Mouse (Mus musculus) large intestine, adult 2 months (tissue): ENCODE data around the gene Slc7a10. TPM values are rescaled to one million over a fixed set of nuclear protein-coding genes. Genes with fewer than 3 reads are reported as not detected.
A peak's percentile ranks its signal among the peaks of the same experiment; 100 is the strongest.

ENCODE experiments used
- DNase-seq: peaks from one replicate; pipeline ENCODE4 v3.0.0-alpha.2; 2012; ENCODE audit warnings: low read depth, low spot score
- WGBS: fragments of 180-500 bp; shearing (Covaris S2); methylation state at CpG from one replicate; pipeline ENCODE4 v1.1.7; 2018; 5-methylcytosine and 5-hydroxymethylcytosine counted together
- polyA plus RNA-seq: library from polyadenylated mRNA; depleted of rRNA; stranded (reverse); fragments of >200 nt; gene quantifications from 2 replicates; pipeline ENCODE4 v1.2.3, GENCODE M21; 2012

Gene Slc7a10
- polyA plus RNA-seq, 1 experiment: 3.6 TPM

DNA sequence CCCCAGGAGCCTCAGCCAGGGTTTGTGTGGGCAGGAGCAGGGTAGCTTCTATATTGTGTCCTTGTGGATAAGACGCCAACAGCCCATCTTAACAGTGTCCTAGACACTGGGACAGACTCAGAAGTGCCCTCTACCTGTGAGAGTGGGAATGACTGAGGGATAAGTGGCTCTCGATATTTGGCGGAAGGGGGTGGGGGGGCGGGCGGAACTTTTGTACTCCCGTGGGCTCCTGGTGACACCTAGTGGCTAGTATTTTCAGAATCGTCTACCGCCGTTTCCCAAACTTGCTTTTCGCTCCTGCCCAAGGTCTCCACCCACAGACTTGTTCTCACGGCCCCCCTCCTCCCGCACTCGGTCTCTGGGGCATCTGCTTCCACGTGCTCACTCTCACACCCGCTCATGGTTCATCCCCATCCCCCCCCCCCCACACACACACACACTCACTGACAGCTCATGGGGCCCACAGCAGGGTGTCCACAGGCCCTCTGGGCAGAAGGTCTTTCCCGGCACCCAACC lies 14.3 kb upstream of the Slc7a10 start:
- peak; percentile 69 for DNase-seq
- 3% methylated on average over 16 of the region's 16 CpGs for WGBS

DNA sequence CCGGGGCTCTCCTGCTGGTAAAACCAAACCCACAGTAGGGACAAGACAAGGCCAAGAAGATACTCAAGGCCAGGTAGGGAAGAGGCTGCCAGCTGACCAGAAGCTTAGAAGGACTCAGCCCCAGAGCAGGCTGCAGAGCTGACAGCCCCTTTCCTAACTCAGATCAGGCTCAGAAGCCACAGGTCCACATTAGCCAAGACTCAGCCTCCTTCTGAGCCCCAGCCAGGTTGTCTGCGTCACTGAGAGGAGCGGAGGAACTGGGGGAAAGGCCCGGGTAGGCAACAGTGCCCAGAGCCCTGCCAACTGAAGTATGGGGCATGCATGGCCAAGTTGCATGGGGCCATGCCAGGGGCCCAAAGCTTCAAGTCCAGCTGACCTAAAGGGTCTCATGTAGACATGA lies 13.7 kb upstream of the Slc7a10 start:
- WGBS: 68% methylated on average over 4 of the region's 4 CpGs
- no peak for DNase-seq

DNA sequence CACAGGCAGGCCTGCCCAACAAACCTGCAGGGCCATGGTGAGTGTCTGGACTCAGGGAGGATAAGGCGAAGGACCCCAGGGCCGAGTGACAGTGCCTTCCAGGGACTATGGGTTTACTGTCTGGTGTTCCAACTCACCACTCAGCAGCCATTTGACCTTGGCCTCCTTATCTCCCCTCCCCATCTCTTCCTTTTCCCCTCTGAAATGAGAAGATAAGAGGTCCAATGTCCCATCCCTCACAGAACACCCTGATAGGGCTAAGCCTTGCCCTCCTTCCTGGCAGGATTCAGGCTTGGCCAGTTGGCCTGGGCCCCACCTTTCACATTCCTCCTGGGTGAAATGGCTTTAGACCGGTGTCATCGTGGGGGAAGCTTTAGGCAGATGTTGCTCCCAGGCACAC lies 10.7 kb upstream of the Slc7a10 start:
- 66% methylated on average over 4 of the region's 4 CpGs for WGBS
- no peak for DNase-seq

GRCm38 (mm10) chr7:35176412-35177381 lies 9.5 kb upstream of the Slc7a10 start:
- peak; percentile 10 for DNase-seq
- 53% methylated on average over 18 of the region's 18 CpGs for WGBS

DNA sequence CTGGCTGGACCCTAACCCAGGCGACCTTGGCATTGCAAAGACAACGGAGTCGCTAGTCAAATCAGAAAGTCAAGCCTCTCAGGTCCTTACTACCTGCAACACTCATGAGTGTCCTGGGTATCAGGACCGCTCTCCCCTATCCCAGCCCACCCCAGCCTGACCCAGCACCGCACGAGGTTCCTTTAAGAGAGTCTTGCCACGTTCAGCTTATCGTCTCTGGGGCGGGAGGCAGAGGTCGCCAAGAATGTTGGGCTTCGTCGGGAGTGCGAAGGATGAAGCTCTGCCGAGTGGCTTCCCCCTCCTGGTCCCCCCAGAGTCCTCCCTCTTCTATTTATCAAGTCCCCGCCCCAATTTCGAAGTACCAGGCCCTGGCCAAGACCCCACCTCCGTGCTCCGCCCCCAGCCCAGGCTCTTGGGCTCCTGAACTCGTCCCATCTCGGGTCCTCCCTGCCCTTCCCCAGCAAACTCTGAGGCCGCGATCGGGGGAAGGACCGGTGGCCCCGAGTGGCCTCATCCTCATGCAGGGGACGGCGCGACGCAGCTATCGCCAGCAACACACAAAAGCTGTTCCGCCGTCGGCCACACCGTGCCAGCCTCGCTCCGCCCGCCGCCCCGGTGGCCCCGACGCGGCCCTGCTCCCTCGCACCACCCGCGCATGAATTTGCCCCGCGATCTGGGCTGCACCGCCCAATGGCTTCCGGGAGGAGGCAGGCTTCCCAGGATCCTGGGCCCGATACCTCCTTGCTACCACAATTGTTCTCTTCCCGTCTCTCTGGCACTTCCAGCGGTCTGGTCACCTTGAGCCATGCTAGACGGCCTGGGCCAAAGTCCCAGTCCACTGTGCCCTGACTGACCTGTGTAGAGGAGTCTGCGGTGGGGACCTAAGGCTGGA lies 1.1 kb upstream of the Slc7a10 start:
- WGBS: 8% methylated on average over 54 of the region's 54 CpGs
- no peak for DNase-seq

DNA sequence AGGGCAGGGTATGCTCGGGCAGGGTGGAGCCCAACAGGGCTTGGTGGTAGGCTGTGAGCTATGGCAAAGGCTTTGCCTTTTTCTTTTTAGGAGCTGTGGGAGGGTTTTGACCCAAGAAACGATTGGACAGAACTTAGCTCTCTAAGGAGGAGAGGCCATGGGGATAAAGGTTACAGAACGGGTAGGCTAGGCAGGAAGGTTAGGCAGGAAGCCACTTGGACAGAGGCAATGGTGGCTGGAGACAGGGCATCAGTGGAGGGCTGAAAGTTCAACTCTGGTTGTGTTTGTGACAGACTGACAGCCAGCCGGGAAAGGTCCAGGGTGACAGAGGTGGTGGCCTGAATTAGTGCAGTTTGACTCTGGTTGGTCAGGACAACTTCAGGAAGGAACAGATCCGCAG lies 3.5 kb downstream of the Slc7a10 start:
- 48% methylated on average over 5 of the region's 5 CpGs for WGBS
- DNase-seq: no peak

DNA sequence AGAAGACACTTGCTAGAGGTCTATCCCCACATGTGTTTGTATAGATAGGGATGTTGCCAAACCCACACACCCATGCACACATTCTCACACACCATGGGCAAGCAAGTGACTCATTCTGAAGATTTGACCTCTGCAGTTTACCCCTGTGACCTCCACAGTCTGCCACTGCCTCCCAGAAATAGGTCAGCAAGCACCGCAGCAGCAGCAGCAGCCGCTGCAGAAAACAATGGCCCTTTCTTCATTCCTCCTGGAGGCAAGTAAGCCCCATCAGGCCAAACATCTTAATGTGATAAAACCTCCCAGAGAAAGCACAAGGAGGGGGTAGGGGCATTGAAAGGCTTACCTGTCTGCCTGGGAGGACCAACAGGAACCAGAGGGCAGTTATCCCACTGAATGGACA lies 5.1 kb downstream of the Slc7a10 start:
- 24% methylated on average over 2 of the region's 2 CpGs for WGBS
- no peak for DNase-seq

- 47% methylated on average over 2 of the region's 2 CpGs for WGBS
- DNase-seq: no peak
These were observed 10.8 kb downstream of the Slc7a10 start for GRCm38 (mm10) chr7:35197022-35197421.

GRCm38 (mm10) chr7:35198981-35199754 lies 13.0 kb downstream of the Slc7a10 start:
- DNase-seq: no peak
- WGBS: 87% methylated on average over 12 of the region's 12 CpGs

- no peak for DNase-seq
These were observed 13.6 kb downstream of the Slc7a10 start for GRCm38 (mm10) chr7:35199755-35200154.

DNA sequence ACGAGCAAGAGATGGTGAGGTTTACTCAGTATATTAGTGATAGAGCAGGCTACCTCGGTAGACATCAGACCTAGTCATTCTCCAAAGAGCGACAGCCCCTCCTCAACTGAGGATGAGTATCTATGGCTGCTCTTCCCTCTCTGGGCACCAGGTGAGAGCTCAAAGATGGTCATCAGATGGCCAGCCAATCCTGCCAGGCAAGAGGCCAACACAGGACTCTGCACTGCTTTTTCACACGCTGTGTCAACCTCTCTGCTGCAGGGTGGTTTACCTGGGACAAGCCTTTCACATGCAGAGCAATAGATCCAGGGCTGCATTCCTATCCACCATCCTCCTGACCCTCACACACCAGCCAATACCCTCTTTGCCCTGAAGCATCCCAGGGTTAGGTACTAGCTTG lies 25.6 kb downstream of the Slc7a10 start:
- DNase-seq: no peak
- WGBS: 90% methylated on average over 4 of the region's 4 CpGs

DNA sequence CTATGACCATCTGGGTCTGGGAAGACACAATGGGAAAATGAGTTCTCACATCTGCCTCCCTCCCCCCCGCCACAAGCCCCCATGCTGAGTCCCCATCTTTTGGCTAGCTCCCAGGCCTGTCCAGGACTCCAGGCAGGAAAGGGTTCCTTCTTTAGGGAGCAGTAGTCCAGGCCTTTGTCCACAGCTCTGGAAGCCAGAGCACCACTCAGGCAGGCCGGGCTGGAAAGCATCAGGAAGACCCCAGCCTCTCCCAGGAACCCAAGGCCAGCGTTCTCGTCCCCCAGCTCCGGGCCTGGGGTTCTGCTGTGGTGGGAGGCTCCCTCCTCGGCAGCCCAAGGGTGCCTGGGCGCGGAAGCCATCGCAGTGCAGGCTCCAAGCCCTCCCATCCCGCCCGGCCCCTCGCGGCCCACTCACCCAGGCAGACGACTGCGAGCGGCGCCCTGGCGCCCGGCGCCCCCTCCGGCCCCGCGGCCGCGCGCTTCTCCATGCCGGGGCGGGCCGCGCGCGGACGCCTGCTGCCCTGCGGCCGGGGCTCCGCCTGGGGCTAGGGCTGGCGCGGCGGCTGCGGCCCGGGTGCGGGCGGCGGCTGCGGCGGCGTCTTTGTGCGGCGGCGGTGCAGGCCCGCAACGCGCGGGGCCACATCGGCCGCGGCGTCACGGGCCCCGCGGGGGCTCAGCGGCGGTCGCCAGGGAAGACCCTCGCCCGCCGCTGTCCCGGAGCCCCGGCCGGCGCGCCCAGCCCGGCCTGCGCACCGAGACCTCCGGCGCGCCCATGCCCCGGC lies 28.4 kb downstream of the Slc7a10 start:
- no peak for DNase-seq
- under 1% methylated on average over 58 of the region's 79 CpGs for WGBS

- no peak for DNase-seq
- under 1% methylated on average over 49 of the region's 53 CpGs for WGBS
These were observed 29.0 kb downstream of the Slc7a10 start, which contains the start of gene Lrp3 for GRCm38 (mm10) chr7:35215225-35215624. Gene Lrp3 (minus strand): TSS chr7:35215498.

- 48% methylated on average over 5 of the region's 5 CpGs for WGBS
- DNase-seq: no peak
These were observed 29.5 kb downstream of the Slc7a10 start for GRCm38 (mm10) chr7:35215731-35216130.

GRCm38 (mm10) chr7:35220694-35221365 lies 34.6 kb downstream of the Slc7a10 start:
- no peak for DNase-seq
- WGBS: 66% methylated on average over 9 of the region's 9 CpGs

GRCm38 (mm10) chr7:35230333-35230732 lies 44.1 kb downstream of the Slc7a10 start:
- DNase-seq: no peak

DNA sequence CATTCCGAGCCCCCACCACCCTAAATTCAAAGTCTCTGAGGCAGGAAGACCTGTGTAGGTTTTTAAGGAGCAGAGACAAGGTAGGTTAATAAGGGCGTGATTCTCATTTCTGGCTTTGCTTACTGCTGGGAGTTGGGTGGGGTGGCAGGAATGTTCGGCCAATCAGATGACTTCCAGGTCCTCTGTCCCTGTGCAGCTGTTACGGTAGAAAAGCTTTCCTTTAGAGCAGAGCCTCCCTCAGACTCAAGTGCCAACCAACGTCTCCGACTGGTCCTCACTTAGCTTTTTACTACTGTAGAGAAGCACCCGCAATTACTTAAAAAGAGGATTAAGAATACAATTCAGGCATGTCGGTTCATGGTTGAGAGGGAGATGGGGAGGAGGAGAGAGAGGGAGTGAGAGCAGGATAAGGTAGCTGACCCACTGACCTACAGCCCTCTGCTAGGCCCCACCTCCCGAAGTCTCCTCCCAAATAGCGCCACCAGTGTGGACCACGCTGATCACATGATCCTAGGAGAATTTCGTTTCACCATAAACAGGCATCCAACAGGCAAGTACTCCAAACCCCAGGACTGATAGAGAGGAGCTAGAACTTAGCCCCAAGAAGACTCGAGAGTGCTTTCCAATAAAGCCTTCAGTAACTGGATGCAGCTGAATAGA lies 46.7 kb downstream of the Slc7a10 start:
- WGBS: 82% methylated on average over 13 of the region's 13 CpGs
- no peak for DNase-seq

More at GRCm38 (mm10) chr7:35230333-35230732, 44.1 kb downstream of the Slc7a10 start:
- WGBS: 84% methylated on average over 3 of the region's 3 CpGs

DNA sequence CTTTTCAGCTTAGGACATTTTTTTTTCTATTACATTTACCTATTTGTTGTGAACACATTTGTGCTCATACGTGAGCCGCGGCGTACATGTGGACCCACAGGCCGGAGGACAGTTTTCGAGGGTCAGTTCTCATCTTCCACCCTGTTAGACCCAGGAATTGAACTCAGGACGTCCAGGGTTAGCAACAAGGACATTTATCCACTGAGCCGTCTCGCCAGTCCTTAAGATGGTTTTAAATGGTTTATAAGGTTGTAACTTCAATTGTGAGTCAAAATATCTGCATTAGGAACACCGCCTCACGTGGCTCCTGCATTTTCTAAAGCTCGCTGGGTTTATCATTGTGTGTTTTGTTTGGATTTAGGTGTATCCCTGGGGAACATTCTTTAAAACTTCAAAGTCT lies 47.7 kb downstream of the Slc7a10 start:
- no peak for DNase-seq
- 66% methylated on average over 12 of the region's 12 CpGs for WGBS
